Mouse (Mus musculus) A20 (cell line): Measurements from ENCODE around the gene Osbpl6.

Experiments used
- DNase-seq: peaks from one replicate; pipeline ENCODE4 v3.0.0-alpha.2; 2011; ENCODE audit warnings: low read depth, low spot score

The Osbpl6 gene

DNA sequence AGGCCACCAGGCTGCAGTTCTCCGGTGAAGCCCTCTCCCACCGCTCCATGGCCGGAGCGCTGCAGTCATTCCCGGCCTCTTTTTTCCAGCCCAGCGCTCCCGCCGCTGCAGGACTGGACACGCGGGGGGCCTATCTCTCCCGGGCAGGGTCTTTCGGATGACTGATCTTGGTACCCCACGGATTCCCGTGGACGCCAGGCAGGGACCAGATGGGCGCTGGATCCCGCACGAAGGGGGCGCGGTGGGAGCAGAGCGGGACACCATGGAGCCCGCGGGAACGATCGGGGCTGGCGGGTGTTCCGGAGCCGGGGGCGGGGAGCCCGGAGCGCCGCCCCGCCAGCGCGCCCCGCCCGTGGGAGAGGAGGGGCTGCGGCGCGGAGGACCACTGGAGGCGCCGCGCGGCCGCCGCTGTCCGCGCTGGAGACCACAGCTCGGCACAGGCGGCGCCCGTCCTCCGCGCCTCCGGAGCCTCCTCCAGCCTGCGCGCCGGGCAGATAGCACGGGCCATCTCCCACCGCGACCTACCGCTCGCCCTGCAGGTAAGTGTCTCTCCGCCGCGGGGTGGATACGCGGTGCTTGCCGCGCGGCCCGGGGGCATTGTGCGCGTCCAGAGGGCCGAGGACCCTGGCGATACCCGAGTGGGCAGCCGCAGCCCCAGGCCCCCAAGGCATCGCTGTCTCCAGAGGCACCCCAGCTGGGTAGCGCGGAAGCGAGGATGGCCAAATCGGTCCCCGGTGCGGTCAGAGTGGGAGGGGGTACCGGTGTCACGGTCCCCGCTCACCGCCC is at the start of gene Osbpl6:
Gene Osbpl6, plus strand, starts transcription at position 358 of the 786 bp plus-strand sequence.
- DNase-seq: peak; percentile 44

DNA sequence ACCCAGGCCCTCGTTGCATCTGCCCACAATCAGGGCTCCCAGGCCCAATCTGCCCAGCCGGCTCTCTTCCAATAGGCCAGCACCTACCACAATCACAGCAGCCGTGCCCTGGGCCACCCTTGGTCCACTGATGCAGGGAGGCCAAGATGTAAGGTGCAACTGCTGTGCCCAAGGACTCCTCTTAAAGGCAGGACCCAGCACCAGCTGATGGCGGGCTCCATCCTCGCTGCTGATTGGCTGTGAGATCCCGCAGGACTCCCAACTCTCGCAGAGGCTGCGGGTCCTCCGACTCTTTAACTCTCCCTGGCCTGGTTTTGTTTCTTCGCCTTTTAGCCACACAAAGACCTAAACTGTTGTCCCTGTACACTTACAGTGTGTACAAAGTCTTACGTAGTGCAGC is 46.1 kb upstream of the Osbpl6 start, which contains the start of gene Cyct:
Gene Cyct, minus strand, starts transcription at position 225 of the 400 bp plus-strand sequence.
- no peak for DNase-seq

DNA sequence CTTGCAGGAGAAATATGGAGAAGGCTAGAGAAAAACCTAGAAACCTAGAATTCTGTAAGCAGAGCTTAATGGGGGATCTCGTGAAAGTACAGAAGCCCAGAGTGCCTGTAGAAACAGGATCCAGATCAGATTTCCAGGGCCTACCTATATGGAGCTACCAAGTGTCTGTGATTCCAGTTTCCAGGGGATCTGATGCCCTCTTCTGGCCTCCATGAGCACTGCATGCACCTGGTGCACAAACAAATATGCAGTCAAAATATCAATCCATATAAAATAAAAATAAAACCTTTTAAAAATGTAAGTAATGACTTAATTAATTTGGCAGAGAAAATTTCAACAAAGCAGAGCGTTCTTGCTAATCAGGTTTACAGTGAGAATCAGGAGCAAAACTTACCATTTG is 44.2 kb upstream of the Osbpl6 start:
- DNase-seq: peak; percentile 37

DNA sequence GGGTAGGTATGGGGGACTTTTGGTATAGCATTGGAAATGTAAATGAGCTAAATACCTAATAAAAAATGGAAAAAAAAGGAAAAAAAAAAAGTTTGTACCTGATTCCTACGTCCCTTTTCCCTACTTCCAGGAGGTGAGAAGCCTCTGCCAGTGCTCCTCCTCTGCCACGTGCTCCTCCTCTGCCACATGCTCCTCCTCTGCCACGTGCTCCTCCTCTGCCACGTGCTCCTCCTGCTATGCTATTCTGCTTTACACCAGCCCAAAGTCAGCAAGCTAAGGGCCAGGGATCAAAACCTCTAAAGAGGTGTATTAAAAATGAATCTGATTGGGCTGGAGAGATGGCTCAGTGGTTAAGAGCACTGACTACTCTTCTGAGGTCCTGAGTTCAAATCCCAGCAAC is 40.5 kb upstream of the Osbpl6 start:
- no peak for DNase-seq

DNA sequence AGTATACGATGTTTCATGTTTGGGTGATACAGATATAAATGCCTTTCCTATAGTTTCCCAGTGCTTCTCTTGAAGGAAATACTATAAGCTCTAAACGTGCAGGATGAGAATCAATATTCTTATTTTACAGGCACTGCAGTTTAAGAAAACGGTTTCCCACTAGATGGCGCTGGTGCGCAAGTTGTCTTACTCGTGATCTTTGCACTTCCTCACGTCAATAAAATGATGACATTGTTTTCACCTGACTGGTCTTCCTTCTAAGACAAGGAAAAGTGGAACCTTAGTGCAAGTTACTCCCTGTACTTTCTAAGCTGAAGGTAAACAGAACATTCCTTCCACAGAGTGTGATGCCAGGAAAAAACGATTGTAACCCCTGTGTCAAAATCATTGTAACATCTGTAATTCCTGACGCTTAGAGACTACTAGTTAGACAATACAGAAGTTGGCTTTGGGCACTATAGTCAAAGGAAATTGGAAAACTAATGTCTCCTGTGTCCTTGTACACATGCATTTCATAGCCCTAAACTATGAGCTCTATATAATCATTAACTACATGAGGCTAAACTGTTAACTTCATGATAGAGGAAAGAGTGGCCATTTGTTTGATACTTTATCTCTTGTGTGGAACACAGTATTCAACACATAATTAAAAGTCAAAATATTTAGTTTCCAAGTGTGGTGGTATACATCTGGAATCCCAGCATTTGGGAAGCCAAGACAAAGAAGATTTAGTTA is 39.0 kb upstream of the Osbpl6 start:
- peak; percentile 81 for DNase-seq

DNA sequence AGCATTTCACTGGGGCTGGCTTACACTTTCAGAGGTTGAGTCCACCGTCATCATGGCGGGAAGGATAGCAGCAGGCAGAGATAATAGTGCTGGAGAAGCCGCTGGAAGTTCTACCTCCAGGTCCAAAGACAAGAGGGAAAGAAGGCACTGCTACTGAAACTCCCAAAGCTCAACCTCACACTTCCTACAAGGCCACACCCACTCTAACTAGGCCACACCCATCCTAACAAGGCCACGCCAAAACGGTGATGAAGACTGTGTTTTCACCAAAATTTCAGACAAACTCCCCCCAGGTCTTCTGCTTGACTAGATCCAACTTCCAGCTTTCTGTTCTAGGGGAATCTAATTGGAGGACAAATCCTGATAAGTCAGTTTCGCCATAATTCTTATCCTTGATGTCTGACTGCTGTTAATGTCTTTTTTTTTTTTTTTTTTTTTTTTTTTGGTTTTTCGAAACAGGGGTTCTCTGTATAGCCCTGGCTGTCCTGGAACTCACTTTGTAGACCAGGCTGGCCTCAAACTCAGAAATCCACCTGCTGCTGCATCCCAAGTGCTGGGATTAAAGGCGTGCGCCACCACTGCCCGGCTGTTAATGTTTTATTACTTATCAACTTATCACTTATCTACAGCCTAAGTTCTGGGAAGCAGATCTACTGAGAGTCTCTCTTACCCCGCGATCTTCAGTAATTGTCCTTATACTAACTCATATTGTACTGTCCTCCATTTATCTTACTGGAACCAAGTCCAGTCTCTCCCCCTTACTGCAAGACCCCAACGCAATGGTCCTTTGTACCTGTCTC is 37.2 kb upstream of the Osbpl6 start:
- peak; percentile 25 for DNase-seq

DNA sequence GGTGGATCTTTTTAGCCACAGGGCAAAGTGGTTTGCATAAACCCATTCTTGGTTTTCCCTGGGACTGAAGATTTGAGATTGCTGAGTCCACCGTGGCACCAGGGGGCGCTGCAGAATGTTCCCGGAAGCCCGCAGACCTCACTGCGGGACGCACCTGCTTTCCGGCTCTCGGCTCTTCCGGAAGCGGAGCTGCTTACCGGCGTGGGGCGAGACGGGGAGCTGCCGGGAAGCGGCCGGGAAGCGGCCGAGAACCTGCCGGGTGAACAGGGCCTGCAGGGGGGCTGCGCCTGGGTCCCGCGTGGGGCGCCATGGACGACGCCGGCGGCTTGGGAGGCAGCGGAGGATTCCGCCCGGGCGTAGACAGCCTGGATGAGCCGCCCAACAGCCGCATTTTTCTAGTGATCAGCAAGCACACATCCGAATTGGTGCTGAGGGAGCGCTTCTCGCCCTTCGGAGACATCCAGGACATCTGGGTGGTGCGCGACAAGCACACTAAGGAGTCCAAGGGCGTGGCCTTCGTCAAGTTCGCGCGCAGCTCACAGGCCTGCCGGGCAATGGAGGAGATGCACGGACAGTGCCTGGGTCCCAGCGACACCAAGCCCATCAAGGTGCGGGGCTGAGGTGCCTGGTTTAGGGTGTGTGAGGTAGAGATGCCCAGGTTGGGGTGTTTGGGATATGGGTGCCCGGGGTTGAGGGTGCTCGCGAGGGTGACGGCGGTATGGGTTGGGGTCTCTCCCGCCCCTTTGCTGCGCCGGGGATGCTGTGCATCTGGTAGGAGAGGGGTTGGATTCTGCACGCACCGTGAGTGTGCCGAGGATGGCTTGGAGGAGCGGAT is 36.3 kb upstream of the Osbpl6 start, which contains the start of gene Rbm45:
Gene Rbm45, plus strand, starts transcription at position 164 of the 835 bp plus-strand sequence.
- DNase-seq: peak; percentile 92

DNA sequence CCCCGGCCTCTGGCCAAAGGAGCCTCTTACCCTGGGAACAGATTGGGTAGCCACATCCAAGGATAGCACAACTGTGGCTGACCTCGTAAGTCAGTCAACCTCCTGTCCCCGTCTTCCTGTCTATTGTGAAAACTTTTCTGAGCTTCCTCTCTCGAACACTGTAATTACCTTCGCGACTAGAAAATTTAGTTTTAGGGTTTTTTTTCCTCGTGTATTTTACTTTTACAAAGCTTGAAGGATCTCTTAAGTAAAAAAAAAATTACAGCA is 35.7 kb upstream of the Osbpl6 start:
- DNase-seq: no peak

DNA sequence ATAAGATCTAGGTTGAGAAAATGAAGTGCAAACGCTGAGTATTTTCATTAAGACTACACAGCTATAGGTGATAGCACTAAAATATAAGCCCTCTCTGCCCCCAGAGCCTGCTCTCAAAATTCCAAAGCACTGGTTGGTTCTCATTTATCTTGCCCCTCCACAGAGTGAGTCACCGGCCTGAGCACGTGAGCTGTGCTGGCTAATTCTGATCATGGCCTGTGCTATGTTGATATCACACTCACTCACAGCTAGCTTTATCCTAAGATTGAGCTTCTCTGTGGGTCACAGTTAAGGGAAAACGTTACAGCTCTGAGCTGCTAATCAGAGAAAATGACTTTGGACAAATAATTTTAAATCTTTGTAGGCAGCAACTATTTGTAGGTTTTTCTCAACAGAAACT is 34.1 kb upstream of the Osbpl6 start:
- no peak for DNase-seq

DNA sequence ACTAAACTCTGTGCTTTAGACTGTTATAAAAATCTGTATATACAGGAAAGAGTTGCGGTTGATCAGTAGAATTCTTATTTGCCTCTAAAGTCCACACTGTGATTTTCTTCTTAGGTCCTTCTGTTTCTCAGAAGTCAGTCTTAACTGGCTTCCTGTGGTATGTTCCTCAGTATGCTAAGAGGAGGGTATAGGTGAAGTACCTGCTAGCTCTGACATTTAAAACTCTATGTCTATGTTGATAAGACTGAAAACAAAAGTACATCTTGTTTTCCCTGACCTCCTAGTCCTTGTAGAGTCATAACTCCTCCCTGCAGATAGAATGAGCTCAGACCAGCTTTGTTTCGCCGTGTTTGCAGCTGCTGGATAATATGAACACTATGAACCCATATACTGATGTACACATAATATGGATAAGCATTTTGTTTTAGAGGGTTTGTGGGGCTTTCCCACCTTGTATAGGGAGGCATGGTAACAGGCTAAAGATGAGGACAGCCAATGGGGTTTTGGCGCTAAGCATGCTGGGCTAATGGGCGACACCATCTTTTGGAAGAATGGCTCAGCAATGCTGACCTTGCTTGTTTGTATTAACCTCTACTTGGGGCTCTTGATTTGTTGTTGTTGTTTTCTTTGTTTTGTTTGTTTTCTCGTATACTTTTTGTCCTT is 31.6 kb upstream of the Osbpl6 start:
- DNase-seq: no peak

DNA sequence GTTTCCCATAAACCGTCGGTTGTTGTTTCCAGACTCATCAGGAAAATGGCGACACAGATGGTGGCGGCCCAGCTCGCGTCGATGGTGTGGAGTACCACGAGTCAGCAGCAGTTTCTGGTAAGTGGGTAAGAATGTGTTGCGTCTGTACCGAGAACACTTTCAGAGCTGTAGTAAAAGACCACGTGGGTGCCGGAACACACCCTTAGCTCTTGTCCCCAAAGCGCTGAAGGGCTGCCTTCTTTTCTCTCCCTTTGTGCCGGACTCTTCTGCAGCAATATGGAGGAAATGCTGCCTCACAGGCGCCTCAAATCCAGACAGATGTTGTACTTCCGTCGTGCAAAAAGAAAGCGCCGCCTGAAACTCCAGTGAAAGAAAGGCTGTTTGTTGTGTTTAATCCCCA is 27.7 kb upstream of the Osbpl6 start:
- DNase-seq: no peak

DNA sequence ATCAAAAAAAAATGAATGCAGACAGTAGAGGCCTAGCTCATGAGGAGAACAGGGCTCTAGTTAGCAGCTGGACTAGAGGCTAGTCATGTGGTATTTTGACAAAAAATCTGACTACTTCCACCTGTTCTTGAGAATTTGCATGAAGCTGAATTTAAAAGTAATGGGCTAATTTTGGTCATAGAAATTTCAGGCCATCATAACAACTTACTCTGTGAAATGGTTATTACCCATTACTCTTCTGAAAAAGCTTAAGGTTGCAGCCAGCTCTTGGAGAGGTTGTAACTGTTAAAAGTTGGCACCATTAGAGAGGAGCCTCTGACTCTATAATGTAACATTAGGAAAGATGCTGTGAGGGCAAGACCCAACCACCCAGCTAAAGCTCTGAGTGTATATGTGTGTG is 19.8 kb upstream of the Osbpl6 start:
- DNase-seq: peak; percentile 64

DNA sequence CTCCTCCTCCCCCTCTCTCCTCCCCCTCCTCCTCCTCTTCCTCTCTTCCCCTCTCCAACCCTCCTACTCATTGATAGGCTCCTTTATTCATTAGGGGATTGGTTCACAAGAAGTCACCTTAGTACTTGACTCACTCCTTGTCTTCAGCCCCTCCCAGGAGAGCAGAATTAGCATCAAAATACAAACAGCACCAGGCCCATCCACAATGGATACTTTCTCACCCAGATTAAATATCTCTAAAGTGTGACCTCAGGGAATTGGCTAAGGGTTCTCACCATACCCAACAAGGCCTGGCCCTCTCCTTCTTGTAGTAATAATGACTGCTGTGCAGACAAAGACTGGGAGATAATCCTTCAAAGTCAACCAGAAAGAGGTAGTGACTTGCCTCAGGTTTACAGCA is 6.1 kb upstream of the Osbpl6 start:
- DNase-seq: no peak

DNA sequence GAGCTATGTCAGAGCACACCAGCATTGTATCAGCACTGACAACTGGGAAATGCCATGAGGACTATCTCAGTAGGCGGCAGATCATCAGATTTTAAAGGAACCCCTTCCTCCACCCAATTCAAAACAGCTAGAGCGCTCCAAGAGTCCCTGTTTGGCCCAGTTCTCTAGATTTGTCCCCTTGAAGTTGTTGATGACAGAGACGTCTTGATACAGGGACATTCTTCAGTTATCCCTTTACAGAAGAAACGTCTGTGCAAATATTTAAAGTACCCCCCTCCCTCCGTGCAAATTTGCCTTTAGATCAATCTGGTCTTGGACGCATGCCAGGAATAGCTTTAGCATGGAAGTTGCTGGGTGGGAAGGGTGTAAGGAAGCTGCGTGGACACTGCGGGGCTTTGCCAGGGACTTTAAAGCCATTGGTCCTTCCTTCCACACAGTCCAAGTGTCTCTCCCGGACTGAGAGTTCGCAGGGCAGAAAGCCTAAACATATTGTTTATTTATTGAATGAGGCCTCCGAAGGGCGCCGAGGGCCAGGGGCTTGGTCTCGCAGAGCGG is 635 bp upstream of the Osbpl6 start:
- DNase-seq: no peak

DNA sequence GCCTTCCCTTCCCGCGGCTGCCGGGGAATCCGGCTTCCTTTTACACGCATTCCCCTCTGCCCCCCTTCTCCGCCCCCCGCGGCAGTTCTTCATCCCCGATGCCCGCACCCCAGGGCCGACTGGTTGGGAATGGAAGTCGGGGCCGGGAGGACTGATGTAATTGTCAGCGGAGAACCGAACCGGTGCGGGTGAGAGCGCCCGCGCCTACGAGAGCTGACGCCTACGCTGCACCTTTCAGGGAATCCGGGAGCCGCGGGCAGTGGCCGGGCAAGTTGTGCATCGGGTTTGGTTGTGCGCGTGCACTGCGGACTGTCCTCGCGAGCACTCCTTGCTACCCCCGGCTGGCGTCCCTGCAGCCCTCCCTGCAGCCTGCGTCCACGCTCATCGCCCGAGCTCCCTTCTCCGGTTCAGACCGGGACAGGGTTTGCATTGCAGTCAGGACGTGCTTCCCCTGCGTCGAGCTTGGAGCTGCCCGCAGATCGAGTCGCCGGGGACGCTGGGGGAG is 681 bp downstream of the Osbpl6 start:
- peak; percentile 40 for DNase-seq

DNA sequence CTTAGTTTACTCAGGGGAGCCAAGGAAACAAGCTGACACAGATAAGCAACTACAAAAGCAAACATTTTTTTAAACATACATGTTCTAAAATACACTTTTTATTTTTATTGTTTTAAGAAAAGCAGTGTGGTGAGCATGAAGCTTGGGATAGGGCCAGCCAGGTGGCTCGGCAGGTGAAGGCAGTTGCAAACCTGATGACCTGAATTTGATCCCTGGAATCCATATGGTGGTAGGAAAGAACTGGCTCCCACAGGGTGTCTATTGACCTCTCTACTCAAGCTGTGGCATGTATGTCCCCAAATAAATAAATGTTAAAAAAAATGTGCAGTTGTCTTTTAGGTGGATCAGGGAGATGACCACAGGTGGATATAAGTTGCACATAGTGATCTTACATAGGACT is 3.2 kb downstream of the Osbpl6 start:
- DNase-seq: no peak

DNA sequence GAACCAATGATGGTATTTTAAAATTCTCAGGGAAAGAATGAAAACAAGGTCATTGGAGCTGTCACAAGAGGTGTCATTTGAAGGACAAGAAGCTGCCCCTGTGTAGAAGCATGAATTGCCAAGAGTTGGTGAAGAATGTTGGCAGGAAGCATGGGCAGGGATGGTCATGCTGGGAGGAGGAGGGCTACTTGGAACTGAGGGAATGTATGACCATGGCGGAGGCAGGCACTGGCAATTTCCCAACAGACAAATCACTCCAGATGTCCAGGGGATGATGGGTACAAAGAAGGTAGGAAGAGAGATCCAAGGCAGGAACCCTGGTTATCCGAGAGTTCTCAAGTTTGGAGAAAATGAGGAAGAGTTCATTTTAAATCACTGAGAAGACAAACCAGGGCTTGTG is 3.7 kb downstream of the Osbpl6 start:
- DNase-seq: no peak

DNA sequence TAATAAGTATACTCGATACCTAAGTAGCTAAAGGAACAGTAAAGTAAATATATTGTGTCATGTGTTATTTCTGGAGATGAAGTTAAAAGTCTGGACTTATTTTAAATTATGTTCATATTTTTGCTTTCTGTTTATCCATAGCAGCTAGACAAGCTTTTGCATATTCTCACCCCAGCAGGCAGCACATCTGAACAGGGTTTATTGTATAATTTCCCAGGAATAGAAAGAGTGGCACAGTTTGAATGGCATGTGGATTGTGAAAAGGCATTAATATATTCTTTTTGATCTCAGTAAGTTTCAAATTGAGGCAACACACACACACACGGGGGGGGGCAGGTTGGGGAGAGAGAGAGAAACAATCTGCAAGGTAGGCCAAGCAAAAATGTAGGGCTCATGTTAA is 6.6 kb downstream of the Osbpl6 start:
- DNase-seq: no peak

DNA sequence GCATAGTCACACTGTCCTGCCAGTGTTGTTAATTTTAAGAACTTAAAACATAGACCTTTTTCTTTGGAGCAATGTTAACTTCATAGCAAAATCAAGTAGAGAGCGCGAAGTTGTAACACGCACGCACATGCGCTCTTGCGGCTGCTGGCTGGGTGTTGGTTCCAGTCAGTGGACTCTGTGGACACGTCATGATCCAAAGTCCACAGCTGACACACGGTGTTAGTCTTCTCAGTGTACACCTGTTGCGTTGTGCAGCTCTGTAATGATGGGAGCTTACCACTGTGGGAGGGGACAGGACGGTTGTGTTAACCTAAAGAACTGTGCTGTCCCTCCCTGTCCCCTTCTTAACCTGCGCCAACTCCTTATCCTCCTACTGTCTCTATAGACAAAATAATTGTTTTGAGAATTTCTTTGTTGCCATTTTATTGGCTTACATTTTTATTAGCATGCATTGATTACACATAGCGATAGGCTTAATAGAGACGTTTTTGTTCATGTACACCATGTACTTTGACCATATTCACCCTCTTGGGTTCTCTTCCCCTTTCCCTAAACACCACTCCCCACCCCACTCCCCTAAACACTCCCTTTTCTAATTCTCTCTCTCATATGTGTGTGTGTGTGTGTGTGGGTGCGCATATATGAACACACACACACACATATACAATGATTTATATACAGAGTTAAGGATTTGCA is 11.3 kb downstream of the Osbpl6 start:
- no peak for DNase-seq

DNA sequence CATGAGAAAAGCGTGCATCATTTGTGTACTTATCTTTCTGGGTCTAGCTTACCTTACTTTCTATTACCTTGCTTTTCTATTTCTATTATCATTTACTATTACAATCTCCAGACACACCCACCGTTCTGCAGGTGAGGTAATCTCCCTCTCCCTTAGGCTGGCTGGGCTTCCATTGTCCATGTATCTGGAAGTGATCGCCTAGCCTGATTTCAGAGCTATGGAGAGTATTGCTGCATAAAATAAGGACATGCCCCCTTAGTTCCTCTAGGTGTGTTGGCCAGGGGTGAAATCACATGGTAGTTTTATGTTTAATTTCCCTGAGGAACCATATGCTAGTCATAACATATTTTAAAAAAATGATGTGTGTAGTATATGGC is 11.8 kb downstream of the Osbpl6 start:
- no peak for DNase-seq
